Mouse (Mus musculus) cerebellum, adult 9-10 months (tissue): ENCODE measurements around the gene S100a2.

Source experiments
- DNase-seq: peaks from one replicate; pipeline ENCODE4 v3.0.0; 2022

Gene S100a2

GRCm38 (mm10) chr3:90621552-90621951 is 31.5 kb downstream of the S100a2 start:
- DNase-seq, result no peak

DNA sequence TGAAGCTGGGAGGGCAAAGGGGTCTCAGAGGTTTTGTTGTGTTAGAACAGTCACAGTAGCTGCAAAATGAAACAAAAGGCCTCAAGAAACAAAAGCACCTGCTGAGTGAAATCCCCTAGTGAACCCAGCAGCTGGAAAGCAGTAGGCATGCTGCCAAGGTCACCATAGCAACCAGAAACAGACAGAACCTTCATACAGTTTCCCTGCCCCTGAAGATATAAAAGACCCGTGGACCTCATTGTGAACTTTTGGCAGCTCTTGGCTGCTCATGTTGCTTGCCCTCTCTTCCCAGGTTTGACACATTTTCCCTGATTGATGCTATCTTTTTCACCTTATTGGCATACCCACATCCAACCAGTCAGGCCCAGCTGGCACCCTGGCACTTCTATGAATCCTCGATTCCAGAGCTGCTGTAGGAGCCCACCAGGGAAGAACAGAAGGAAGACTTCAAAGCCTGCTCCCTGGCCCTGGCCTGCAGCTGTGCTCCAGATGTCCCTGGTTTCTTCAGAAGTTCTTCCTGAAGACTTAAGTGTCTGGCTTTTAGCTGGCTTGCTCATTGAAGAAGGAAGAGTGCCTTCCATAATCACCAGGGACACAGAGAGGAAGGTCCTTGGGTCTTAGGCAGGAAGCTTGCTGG is 33.5 kb downstream of the S100a2 start:
- DNase-seq, result no peak

- DNase-seq, result no peak
Observed at GRCm38 (mm10) chr3:90625496-90625895, 35.4 kb downstream of the S100a2 start.

- no peak for DNase-seq
Observed at GRCm38 (mm10) chr3:90626266-90627021, 36.4 kb downstream of the S100a2 start.

DNA sequence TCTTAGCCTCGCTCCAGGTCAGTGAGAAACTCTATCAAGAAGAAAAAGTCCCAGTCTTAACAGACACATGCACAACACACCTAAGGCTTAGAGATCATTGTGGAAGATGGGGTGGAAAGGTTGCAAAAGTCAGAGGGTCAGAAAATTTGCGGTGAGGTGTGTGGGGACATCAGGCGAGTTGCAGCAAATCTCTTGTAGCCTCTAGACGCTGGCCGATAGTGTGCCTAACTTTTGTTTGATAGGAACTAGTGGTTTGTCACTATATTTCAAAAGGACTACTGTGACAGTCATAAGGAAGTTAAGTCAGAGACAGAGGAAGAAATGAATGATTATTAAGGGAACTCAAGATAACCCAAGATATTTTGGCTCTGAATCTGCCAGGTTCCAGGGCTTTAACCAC is 37.3 kb downstream of the S100a2 start:
- DNase-seq, result no peak

- DNase-seq, result peak; percentile 12
Observed at GRCm38 (mm10) chr3:90627807-90628206, 37.8 kb downstream of the S100a2 start.

DNA sequence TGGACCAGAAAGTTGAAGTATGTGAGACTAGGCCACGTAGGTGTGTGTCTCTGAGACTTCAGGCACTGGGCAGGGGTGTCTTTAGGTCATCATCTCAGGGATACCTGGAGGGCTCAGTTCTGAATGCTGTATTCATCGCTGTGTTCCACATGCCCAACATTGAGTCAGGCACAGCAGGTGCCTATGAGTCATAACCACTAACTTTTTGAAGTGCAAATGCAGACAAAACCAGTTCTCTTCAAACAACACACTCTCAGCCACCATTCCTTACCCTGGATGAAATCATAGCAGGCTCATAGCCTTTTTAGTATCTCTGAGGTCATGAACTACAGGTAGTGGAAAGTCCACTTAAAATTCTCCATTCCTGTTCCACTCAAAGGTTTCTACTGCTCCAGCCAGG is 39.3 kb downstream of the S100a2 start:
- DNase-seq, result no peak

DNA sequence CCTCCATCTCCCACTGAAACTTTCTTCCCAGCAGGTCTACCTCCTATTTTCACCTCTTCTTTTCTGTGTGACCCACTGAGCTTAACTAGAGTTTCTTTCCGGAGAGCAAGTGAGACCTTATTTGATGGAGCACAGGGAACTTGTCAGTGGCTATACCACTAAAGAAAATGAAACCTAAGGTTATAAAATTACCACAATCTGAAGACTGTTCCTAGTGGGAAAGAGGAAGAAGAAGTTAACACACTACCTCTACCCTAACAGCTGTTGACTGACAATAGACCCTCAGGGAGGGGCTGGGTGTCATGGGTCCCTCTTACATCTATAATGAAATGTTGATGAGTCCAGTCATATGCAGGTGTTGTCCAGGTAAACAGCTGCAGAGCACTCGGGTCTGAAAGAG is 41.9 kb downstream of the S100a2 start:
- no peak for DNase-seq

GRCm38 (mm10) chr3:90638511-90639275 is 48.6 kb downstream of the S100a2 start:
- no peak for DNase-seq

DNA sequence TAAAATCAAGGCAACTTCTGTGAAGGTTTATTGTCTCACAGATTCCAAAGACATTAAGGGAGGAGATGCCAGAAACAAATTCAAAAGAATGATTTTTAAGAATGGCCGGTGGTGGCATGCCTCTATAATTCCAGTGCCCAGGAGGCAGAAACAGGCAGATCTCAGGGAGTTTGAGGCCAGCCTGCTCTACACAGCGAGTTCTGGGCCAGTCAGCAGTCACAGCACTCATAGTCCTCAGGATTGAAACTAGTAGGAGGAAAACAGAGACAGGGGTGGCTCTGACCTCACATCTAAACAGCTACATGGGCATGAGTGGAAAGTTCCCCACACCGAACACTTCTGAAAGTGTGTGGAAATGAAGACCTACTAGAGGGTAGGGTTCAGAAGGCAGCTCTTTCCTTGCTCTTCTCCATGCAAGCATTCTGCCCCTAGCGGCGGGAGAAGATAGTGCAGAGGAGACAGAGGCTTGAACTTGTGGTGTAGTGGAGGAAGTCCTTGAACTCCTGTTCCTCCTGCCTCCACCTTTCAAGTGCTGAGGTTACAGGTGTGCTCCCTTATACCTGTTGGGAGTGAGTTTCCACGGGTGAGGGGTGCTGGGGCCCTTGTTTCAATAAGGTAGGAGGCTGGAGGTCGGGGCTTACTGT is 49.6 kb downstream of the S100a2 start:
- DNase-seq, result no peak

GRCm38 (mm10) chr3:90640981-90641380 is 50.9 kb downstream of the S100a2 start:
- no peak for DNase-seq
